Mouse (Mus musculus) CH12.LX (cell line): ENCODE measurements around the gene Ccdc50. TPM values are rescaled to one million over a fixed set of nuclear protein-coding genes. Genes with fewer than 3 reads are reported as not detected.

Experiments used
- DNase-seq: peaks from one replicate; pipeline ENCODE4 v3.0.0-alpha.2; 2013; ENCODE audit errors: extremely low read depth
- H3K27ac ChIP-seq: 2 replicates; pipeline ENCODE4 v1.5.1; 2012; ENCODE audit warnings: low read depth, mild to moderate bottlenecking, control low read depth, moderate library complexity; ENCODE audit not compliant: insufficient read depth
- H3K27me3 ChIP-seq: replicated peaks from 2 replicates; pipeline ENCODE3; 2012; ENCODE audit warnings: inconsistent platforms
- H3K36me3 ChIP-seq, 2 experiments: replicated peaks in 1 of 2; 2 replicates each; pipeline versions ENCODE3 to v1.6.1; 2012; ENCODE audit warnings: inconsistent platforms in 1 of 2, low read length in 1 of 2, mild to moderate bottlenecking in 1 of 2, mixed read lengths in 1 of 2, moderate library complexity in 1 of 2; ENCODE audit not compliant: control insufficient read depth in 1 of 2, insufficient read depth in 1 of 2
- H3K4me1 ChIP-seq, 2 experiments: 2 replicates each; pipeline ENCODE4 v1.6.1; 2012; ENCODE audit warnings: inconsistent platforms in 1 of 2, moderate library complexity in 1 of 2; ENCODE audit not compliant: insufficient read depth in 2 of 2, control insufficient read depth in 1 of 2
- H3K4me2 ChIP-seq: 2 replicates; pipeline ENCODE4 v1.6.1; 2012; ENCODE audit warnings: low read depth, mild to moderate bottlenecking, control low read depth; ENCODE audit not compliant: poor library complexity, insufficient read depth, severe bottlenecking
- H3K4me3 ChIP-seq, 3 experiments: fragments of 150-350 bp in 1 of 3; sonication (generic) in 1 of 3; replicated peaks in 1 of 3; 2 replicates each; pipeline versions ENCODE3 to v1.5.1; 2011 to 2012; ENCODE audit warnings: low read depth in 2 of 3, low read length in 2 of 3, mild to moderate bottlenecking in 2 of 3, moderate library complexity in 2 of 3, control low read depth in 1 of 3, improper control_type of control experiment in 1 of 3, inconsistent platforms in 1 of 3, mixed read lengths in 1 of 3; ENCODE audit not compliant: poor library complexity in 1 of 3
- H3K79me2 ChIP-seq: replicated peaks from 2 replicates; pipeline ENCODE4 v1.6.1; 2012; ENCODE audit warnings: mild to moderate bottlenecking, moderate library complexity; ENCODE audit not compliant: control insufficient read depth, poor library complexity, insufficient read depth, severe bottlenecking; ENCODE audit errors: extremely low read depth
- H3K9ac ChIP-seq: 2 replicates; pipeline ENCODE4 v1.6.1; 2012; ENCODE audit warnings: low read depth, mild to moderate bottlenecking, control low read depth, moderate library complexity; ENCODE audit not compliant: insufficient read depth
- H3K9me3 ChIP-seq: replicated peaks from 2 replicates; pipeline ENCODE3; 2012; ENCODE audit warnings: low read length, inconsistent platforms, mixed read lengths
- CHD2 ChIP-seq: IDR thresholded peaks from 2 replicates; pipeline ENCODE4 v1.6.1; 2011; ENCODE audit warnings: low read length, improper control_type of control experiment
- E2F4 ChIP-seq: IDR thresholded peaks from 2 replicates; pipeline ENCODE4 v1.6.1; 2011; ENCODE audit warnings: low read depth, low read length, improper control_type of control experiment; ENCODE audit not compliant: insufficient replicate concordance
- EP300 ChIP-seq: IDR thresholded peaks from 2 replicates; pipeline ENCODE4 v1.6.1; 2011; ENCODE audit warnings: low read length, improper control_type of control experiment
- ETS1 ChIP-seq: conservative IDR thresholded peaks from 2 replicates; pipeline ENCODE4 v1.6.1; 2012; ENCODE audit warnings: low read depth, mild to moderate bottlenecking, inconsistent platforms, low read length, improper control_type of control experiment, moderate library complexity
- GABPA ChIP-seq: IDR thresholded peaks from 2 replicates; pipeline ENCODE4 v1.6.1; 2012; ENCODE audit warnings: low read depth, low read length, improper control_type of control experiment, inconsistent platforms; ENCODE audit not compliant: insufficient replicate concordance
- HCFC1 ChIP-seq: IDR thresholded peaks from 2 replicates; pipeline ENCODE4 v1.6.1; 2012; ENCODE audit warnings: low read depth, mild to moderate bottlenecking, inconsistent platforms, low read length, improper control_type of control experiment
- MAFK ChIP-seq: IDR thresholded peaks from 2 replicates; pipeline ENCODE4 v1.6.1; 2011; ENCODE audit warnings: low read length, improper control_type of control experiment; ENCODE audit not compliant: insufficient replicate concordance
- MEF2A ChIP-seq: IDR thresholded peaks from 2 replicates; pipeline ENCODE4 v1.6.1; 2014; ENCODE audit warnings: low read depth, mild to moderate bottlenecking, inconsistent platforms, low read length, improper control_type of control experiment, borderline replicate concordance
- NELFE ChIP-seq: IDR thresholded peaks from 2 replicates; pipeline ENCODE4 v1.6.1; 2011; ENCODE audit warnings: low read depth, low read length, improper control_type of control experiment
- NRF1 ChIP-seq: IDR thresholded peaks from 2 replicates; pipeline ENCODE4 v1.6.1; 2014; ENCODE audit warnings: low read depth, mild to moderate bottlenecking, inconsistent platforms, low read length, improper control_type of control experiment, moderate library complexity
- PAX5 ChIP-seq: IDR thresholded peaks from 2 replicates; pipeline ENCODE4 v1.6.1; 2012; ENCODE audit warnings: low read length, inconsistent platforms, mixed read lengths
- POLR2A ChIP-seq: IDR thresholded peaks from 2 replicates; pipeline ENCODE4 v1.6.1; 2011; ENCODE audit warnings: low read depth, mild to moderate bottlenecking, improper control_type of control experiment, low read length
- SIN3A ChIP-seq: IDR thresholded peaks from 2 replicates; pipeline ENCODE4 v1.6.1; 2012; ENCODE audit warnings: low read length, improper control_type of control experiment, inconsistent platforms
- SMC3 ChIP-seq: IDR thresholded peaks from 2 replicates; pipeline ENCODE4 v1.6.1; 2011; ENCODE audit warnings: low read depth, low read length, improper control_type of control experiment
- TBP ChIP-seq: conservative IDR thresholded peaks from 2 replicates; pipeline ENCODE4 v1.6.1; 2011; ENCODE audit warnings: low read depth, low read length, improper control_type of control experiment
- USF2 ChIP-seq: conservative IDR thresholded peaks from 2 replicates; pipeline ENCODE4 v1.6.1; 2011; ENCODE audit warnings: low read depth, low read length, improper control_type of control experiment
- ZC3H11A ChIP-seq: IDR thresholded peaks from 2 replicates; pipeline ENCODE4 v1.6.1; 2012; ENCODE audit warnings: low read depth, mild to moderate bottlenecking, inconsistent platforms, low read length, improper control_type of control experiment
- ZMIZ1 ChIP-seq: IDR thresholded peaks from 2 replicates; pipeline ENCODE4 v1.6.1; 2012; ENCODE audit warnings: low read depth, mild to moderate bottlenecking, inconsistent platforms, low read length, improper control_type of control experiment
- dilution Hi-C: fragments of 300-500 bp; cut with MboI; formaldehyde crosslinking; loops from 2 replicates; pipeline ENCODE4 v1.14.3; 2020; ENCODE audit warnings: low sequenced_read_pairs; ENCODE audit not compliant: extremely low pct_unique_long_range_greater_than_20kb, extremely low pct_ligation_motif_present
- in situ Hi-C: fragments of 300-500 bp; cut with MboI; formaldehyde crosslinking; loops from 3 replicates; pipeline ENCODE4 v1.14.3; 2019; ENCODE audit warnings: low sequenced_read_pairs, low pct_ligation_motif_present, low pct_unique_long_range_greater_than_20kb, mixed read lengths
- polyA plus RNA-seq: library from polyadenylated mRNA; unstranded; fragments of >175 nt; gene quantifications from 2 replicates; pipeline ENCODE4 v1.2.1, GENCODE M21; 2012; ENCODE audit warnings: low read depth; ENCODE audit not compliant: insufficient read length
- total RNA-seq, 2 experiments: library from RNA; depleted of rRNA; stranded (reverse); fragments of 300-350 nt in 1 of 2; fragments of >200 nt in 1 of 2; gene quantifications; 2 replicates each; pipeline ENCODE4 v1.2.3; 2012 to 2014

Gene Ccdc50
- total and polyA plus RNA-seq, 3 experiments, result 203 to 261 (median 243) TPM

DNA sequence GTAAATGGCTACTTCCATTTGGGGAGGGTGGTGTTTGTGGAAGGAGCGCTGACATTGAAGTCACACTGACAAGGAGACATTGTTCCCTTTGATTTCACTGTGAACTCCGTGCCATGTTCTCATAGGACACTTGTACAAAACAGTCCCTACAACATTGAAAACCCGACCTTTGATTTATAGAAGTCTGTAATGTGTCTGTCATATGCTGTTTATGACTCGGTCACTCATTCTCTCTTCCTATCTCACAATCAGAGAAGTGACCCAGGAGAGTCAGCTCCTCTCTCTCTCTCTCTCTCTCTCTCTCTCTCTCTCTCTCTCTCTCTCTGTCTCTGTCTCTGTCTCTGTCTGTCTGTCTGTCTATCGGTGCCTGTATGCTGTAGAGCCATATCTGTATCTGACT is 60.7 kb downstream of the Ccdc50 start:
- no peak overlapping the region for H3K27ac ChIP-seq
- H3K4me2 ChIP-seq, result no peak overlapping the region
- in situ Hi-C loops, result no loop called here
- H3K79me2 ChIP-seq, result no peaks in the 10 kb centered on the region; the same call in 1 of the 2 replicates
- no peaks in the 10 kb centered on the region for H3K27me3 ChIP-seq
- no peaks in the 10 kb centered on the region for H3K4me1 ChIP-seq
- TF ChIP-seq GABPA, result no peak
- TF ChIP-seq SIN3A, result no peak
- no peak for TF ChIP-seq TBP
- TF ChIP-seq NELFE, result no peak
- TF ChIP-seq EP300, result no peak
- no peak for TF ChIP-seq E2F4
- TF ChIP-seq SMC3, result no peak
- no peak for TF ChIP-seq PAX5
- TF ChIP-seq USF2, result no peak
- TF ChIP-seq NRF1, result no peak
- TF ChIP-seq, all 38 proteins: peak for 0
- dilution Hi-C loops, result no loop called here
- Histone ChIP-seq H3K9me3 (no peaks in the 10 kb centered on the region), H3K36me3 (peaks cover 52 to 77% of the 10 kb centered on the region in 2 experiments), H3K9ac (no peak overlapping the region), H3K4me3 (no peak overlapping the region)
- DNase-seq, result no peak

DNA sequence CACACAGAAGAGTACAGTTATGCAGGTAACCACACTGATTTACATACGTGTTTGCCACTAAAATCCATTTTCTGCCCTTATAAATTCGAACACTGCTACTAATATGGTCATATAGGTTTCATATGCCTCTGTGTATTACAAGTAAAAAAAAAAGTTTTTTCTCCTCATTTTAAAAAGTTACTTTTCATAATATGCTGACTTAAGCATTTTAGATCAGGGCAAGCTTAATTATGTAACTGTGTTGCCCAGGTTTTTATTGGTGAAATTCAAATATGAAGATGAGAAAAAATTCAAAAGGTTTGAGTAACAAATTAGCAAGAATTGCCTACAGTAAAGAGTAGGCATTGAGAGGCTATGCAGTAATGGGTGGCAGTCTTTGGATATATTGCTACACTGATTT is 62.0 kb downstream of the Ccdc50 start:
- H3K9ac ChIP-seq, result no peak overlapping the region
- no peak for TF ChIP-seq ETS1
- TF ChIP-seq NELFE, result no peak
- no peak for TF ChIP-seq MEF2A
- peak; percentile 97 for TF ChIP-seq MAFK
- TF ChIP-seq ZMIZ1, result no peak
- no peak for TF ChIP-seq HCFC1
- dilution Hi-C loops, result no loop called here
- no peak overlapping the region for H3K27ac ChIP-seq
- in situ Hi-C loops, result loop anchor here (25.0 kb wide), 3 partner anchors 463 to 1037 kb away; partner anchors contain the start of gene Gmnc
- H3K4me1 ChIP-seq, result no peaks in the 10 kb centered on the region
- H3K27me3 ChIP-seq, result no peaks in the 10 kb centered on the region
- H3K79me2 ChIP-seq, result no peaks in the 10 kb centered on the region
- no peak for DNase-seq
- H3K4me2 ChIP-seq, result no peak overlapping the region
- no peaks in the 10 kb centered on the region for H3K9me3 ChIP-seq
- H3K4me3 ChIP-seq, result no peak overlapping the region
- peaks cover 40 to 66% of the 10 kb centered on the region in 2 experiments for H3K36me3 ChIP-seq

DNA sequence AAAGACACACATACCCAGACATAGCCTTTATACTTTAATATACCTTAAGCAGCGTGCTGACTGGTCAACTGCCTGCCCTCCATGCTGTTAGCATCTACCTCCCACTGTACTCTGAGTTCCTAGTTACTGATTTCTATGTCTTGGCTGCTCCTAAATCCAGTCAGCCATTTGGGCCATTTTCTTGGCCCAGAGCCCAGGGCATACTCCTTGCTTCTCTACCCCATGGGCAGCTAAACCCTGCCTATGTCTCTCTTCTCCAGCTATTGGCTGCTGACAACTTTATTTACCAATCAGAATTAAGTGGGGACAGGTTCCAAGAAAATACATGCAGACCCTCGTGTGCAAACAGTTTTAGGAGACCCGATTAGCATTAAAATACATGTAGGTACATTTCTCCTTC is 64.7 kb downstream of the Ccdc50 start:
- H3K27ac ChIP-seq, result no peak overlapping the region
- H3K36me3 ChIP-seq, result peaks cover 21 to 41% of the 10 kb centered on the region in 2 experiments
- dilution Hi-C loops, result no loop called here
- no peaks in the 10 kb centered on the region for H3K4me1 ChIP-seq
- H3K27me3 ChIP-seq, result no peaks in the 10 kb centered on the region
- no peaks in the 10 kb centered on the region for H3K79me2 ChIP-seq
- DNase-seq, result no peak
- H3K9ac ChIP-seq, result no peak overlapping the region
- no peak for TF ChIP-seq CHD2
- TF ChIP-seq POLR2A, result 0 out of 2 replicates have a peak, but pooled peaks have one; percentile 16
- TF ChIP-seq ETS1, result no peak
- TF ChIP-seq ZC3H11A, result no peak
- no peak overlapping the region for H3K4me3 ChIP-seq
- no peaks in the 10 kb centered on the region for H3K9me3 ChIP-seq
- H3K4me2 ChIP-seq, result no peak overlapping the region
- in situ Hi-C loops, result loop anchor here (25.0 kb wide), 3 partner anchors 466 to 1034 kb away; partner anchors contain the start of gene Gmnc
